Mouse (Mus musculus): Measurements from ENCODE around the gene Sesn1.
A peak's percentile ranks its signal among the peaks of the same experiment; 100 is the strongest.
"Not testable (repeated sequence)": the region's sequence is repeated elsewhere in the genome, so short reads cannot be mapped to it uniquely, and the experiment has no call there.

Gene Sesn1

DNA sequence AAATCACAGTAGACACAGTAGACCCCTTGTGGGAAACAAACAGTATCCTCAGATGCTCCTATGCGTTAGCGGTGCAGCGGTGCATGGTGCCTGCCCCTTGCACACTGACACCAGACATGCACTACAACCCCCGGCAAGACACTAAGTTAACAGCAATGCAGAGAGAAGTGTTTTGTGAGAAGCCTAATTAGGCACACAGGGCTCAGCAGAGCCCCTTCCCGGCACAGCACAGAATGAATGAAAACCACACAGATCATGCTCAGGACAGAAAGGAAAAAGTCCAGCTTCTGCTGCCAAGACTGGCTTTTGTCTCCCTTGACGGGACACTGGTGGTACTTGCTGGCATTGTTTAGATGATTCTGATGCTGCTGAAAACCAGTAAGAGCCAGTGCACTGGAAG lies 99.2 kb downstream of the Sesn1 start:
- DNase-seq (ENCODE audit: low read depth, low spot score), result no peak

- DNase-seq (ENCODE audit: low read depth, low spot score), result no peak
Observed at GRCm38 (mm10) chr10:41912290-41912994, 102.7 kb downstream of the Sesn1 start.

GRCm38 (mm10) chr10:41926726-41927125 lies 117.0 kb downstream of the Sesn1 start:
- DNase-seq (ENCODE audit: low read depth, low spot score), result no peak

DNA sequence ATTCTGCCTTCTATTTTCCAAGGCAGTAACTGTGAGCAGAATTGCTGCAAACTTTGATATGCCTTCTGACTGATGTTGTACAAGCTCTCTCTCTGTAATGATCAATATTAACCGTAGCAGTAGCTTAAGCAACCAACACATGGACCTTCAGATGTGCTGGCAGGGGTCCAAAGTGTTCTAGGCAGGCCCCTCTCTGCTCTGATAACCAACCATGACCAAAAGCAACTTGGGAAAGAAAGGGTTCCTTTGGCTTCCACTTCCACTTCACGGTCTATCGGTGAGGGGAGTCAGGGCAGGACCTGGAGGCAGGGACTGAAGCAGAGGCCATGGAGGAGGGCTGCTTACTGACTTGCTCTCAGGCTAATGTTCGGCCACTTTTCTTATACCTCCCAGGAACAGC lies 121.2 kb downstream of the Sesn1 start:
- no peak for DNase-seq (ENCODE audit: low read depth, low spot score)

DNA sequence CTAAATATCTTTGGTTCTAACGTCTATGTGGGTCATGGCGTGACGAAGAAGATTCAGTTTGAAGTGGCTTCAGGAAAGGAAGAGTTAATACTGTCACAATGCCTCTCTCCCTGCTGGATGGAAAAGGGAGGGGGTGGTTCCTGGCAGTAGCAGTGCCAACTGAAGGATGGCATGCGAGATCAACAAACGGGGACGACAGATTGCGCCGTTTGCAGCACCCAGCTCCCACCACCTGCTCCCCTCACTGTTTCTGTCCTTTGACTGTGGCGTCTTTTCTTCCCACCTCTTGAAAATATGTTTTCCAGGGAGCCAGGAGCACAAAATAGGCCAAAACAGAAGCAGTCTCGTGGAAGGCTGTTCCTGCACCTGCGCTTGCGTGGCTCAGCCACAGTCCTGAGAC lies 122.2 kb downstream of the Sesn1 start:
- DNase-seq (ENCODE audit: low read depth, low spot score), result no peak

DNA sequence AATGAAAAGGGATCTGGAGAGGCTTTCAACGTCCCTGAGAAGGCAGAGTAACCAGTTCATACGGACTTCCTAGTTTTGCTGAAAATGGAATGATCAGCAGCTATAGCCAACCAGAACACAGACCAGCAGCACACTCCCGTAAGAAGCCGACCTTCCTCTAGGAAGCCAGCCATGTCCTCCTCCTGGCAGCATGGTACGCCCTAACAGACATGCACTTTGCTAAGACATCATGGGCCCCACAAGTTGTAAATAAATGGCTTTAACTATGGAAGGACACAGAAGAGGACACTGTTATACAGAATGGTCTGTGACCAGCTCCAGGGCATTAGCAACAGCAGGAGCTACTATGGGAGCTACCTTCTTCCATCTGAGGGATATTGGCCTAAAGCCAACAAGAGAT lies 123.2 kb downstream of the Sesn1 start:
- no peak for DNase-seq (ENCODE audit: low read depth, low spot score)

- DNase-seq (ENCODE audit: low read depth, low spot score), result peak; percentile 81
Observed at GRCm38 (mm10) chr10:41933536-41933935, 123.8 kb downstream of the Sesn1 start.

DNA sequence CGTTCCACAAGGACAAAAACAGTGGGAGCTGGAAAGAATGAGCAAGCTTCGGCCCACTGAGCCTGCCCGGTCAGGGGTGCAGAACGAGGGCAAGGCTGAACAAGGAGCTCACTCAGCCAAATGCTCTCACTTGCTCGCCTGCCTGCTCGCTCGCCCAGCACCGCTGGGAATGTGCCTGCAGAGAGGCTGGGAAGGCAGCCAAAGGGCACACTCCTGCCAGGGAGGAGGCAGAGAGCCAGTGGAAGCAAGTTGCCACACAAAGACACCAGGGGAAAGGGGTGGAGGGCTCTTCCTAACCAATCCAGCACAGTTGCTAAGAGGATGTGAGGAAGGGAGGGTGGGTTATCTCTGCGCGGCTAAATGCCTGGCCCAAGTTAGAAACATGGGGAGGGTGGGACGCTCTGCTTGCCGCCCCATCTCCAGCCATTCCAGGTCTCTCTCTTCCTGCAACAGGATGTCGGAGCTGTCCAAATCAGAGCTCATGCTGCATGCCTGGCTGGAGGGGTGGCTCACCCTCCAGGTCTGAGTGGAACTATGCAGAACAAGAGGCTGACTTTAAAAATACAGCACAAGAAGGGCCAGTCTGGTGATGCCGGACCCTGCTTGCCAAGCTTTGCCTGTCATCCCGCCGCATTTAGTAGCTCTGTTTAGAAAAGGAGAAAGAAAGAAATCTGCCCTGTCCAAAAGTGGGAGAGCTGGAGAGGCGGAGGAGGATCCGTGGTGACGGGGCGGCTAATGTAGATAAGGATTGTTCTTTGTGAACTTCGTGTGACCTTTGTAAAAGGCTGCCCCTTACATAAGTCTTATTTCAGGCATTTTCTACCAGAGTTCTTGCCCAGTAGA lies 125.1 kb downstream of the Sesn1 start:
- peak; percentile 54 for DNase-seq (ENCODE audit: low read depth, low spot score)

GRCm38 (mm10) chr10:41935476-41935829 lies 125.7 kb downstream of the Sesn1 start:
- no peak for DNase-seq (ENCODE audit: low read depth, low spot score)

GRCm38 (mm10) chr10:41936100-41936499 lies 126.4 kb downstream of the Sesn1 start:
- DNase-seq (ENCODE audit: low read depth, low spot score), result no peak

DNA sequence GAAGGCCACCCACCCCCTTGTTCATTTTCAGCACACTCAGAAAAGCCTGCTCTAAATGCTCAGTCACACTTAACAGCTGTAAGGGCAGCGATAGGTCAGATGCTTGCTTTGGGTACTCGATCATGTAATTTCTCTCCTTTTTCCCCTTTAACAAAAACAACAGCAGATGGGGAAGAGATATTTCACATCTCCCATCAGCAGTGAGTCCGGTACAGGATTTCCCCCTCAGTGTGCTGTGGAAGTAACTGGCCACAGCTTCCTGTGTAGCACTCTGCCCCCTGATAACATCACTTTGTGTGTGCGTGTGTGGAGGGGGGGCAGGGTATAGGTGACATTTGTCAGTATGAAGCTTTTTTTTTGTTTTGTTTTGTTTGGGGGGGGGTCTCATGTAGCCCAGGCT lies 127.4 kb downstream of the Sesn1 start:
- no peak for DNase-seq (ENCODE audit: low read depth, low spot score)

- peak; percentile 36 for DNase-seq (ENCODE audit: low read depth, low spot score)
Observed at GRCm38 (mm10) chr10:41939090-41939489, 129.4 kb downstream of the Sesn1 start.

GRCm38 (mm10) chr10:41952354-41952753 lies 142.6 kb downstream of the Sesn1 start:
- not testable (repeated sequence) for DNase-seq (ENCODE audit: low read depth, low spot score)

DNA sequence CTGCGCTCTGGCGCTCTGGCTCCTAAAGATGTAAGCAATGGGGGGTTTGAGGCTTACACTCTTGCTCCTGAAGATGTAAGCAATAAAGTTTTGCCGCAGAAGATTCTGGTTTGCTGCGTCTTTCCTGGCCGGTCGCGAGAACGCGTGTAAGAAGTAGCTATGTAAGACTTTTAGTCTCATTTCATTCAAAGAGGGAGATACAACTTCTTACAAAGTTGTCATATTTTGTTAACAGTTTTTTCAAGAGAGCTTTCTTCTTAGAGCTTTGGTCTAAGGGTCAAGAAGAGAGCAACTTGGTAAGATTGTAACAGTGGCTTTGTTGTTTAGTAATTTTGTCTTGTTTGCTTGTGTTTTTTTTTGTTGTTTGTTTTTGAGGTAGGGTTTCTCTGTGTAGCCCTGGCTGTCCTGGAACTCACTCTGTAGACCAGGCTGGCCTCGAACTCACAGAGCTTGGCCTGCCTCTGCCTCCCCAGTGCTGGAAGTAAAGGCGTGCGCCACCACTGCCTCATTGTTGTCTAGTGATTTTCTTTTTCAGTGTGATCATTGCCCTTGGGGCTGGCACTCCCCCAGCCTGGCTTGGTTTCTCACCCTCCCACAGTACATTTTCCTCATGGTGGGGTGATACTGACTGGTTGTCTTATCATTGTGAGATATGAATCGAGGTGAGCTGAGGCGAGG lies 143.3 kb downstream of the Sesn1 start:
- no peak for DNase-seq (ENCODE audit: low read depth, low spot score)

DNA sequence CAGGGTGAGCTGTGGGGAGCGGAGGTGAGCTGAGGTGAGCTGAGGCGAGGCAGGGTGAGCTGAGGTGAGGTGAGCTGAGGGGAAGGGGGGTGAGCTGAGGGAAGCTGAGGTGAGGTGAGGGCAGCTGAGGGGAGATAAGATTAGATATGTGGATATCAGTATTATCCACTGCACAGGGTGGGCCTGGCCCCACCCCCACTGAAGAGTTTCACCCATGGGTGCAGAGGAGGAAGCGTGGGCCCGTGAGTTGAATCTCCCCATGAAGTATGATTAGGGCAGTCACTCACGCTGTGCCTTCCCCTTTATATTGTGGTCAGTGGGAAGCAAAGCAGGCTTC lies 143.8 kb downstream of the Sesn1 start:
- DNase-seq (ENCODE audit: low read depth, low spot score), result no peak

- no peak for DNase-seq (ENCODE audit: low read depth, low spot score)
Observed at GRCm38 (mm10) chr10:41957421-41958225, 147.9 kb downstream of the Sesn1 start.

All from ZHBTc4 (cell line).